Mouse (Mus musculus): ENCODE results near the gene Olfr1295.

The Olfr1295 gene

GRCm38 (mm10) chr2:111569581-111569980 lies at the start of gene Olfr1295:
Gene Olfr1295, minus strand, starts transcription at chr2:111569681.
- DNase-seq, result no peak

- DNase-seq, result no peak
Measured at GRCm38 (mm10) chr2:111540191-111540590, 29.3 kb downstream of the Olfr1295 start, which contains the start of gene Olfr1294. Gene Olfr1294, minus strand, starts transcription at chr2:111540291.

- no peak for DNase-seq
Measured at GRCm38 (mm10) chr2:111524903-111525302, 44.6 kb downstream of the Olfr1295 start, which contains the start of gene Olfr1293-ps. Gene Olfr1293-ps, plus strand, starts transcription at chr2:111525203.

- no peak for DNase-seq
Measured at GRCm38 (mm10) chr2:111517451-111517850, 52.0 kb downstream of the Olfr1295 start.
